Mouse (Mus musculus) neural tube, embryonic 13.5 days (tissue): Measurements from ENCODE around the gene Kcnj11. TPM values are rescaled to one million over a fixed set of nuclear protein-coding genes. Genes with fewer than 3 reads are reported as not detected.

Source experiments
- ATAC-seq: fragments of 200-750 bp; cut with Nextera tagmentation; 2 replicates; pipeline ENCODE4 v1.8.0; 2017; ENCODE audit warnings: low read depth, mild to moderate bottlenecking, moderate TSS enrichment, moderate library complexity
- H3K27ac ChIP-seq: fragments of 300-500 bp; sonication (generic); replicated peaks from 2 replicates; pipeline ENCODE4 v1.5.1; 2015; ENCODE audit warnings: moderate library complexity, mild to moderate bottlenecking, inconsistent platforms
- H3K27me3 ChIP-seq: fragments of 300-500 bp; sonication (generic); 2 replicates; pipeline ENCODE4 v1.6.1; 2015; ENCODE audit warnings: mild to moderate bottlenecking, inconsistent platforms
- H3K36me3 ChIP-seq: fragments of 300-500 bp; sonication (generic); 2 replicates; pipeline ENCODE4 v1.6.1; 2015; ENCODE audit warnings: mild to moderate bottlenecking, inconsistent platforms
- H3K4me1 ChIP-seq: fragments of 300-500 bp; sonication (generic); replicated peaks from 2 replicates; pipeline ENCODE4 v1.6.1; 2015; ENCODE audit warnings: inconsistent platforms
- H3K4me2 ChIP-seq: fragments of 300-500 bp; sonication (generic); 2 replicates; pipeline ENCODE4 v1.6.1; 2015; ENCODE audit warnings: inconsistent platforms, mild to moderate bottlenecking, moderate library complexity
- H3K4me3 ChIP-seq: fragments of 300-500 bp; sonication (generic); 2 replicates; pipeline ENCODE4 v1.5.1; 2015; ENCODE audit warnings: mild to moderate bottlenecking, inconsistent platforms
- H3K9ac ChIP-seq: fragments of 300-500 bp; sonication (generic); 2 replicates; pipeline ENCODE4 v1.6.1; 2015; ENCODE audit warnings: moderate library complexity, mild to moderate bottlenecking, inconsistent platforms
- H3K9me3 ChIP-seq: fragments of 300-500 bp; sonication (generic); 2 replicates; pipeline ENCODE4 v1.6.1; 2016; ENCODE audit warnings: inconsistent platforms
- WGBS: fragments of 180-500 bp; shearing (Covaris S2); methylation state at CpG from one replicate; pipeline ENCODE4 v1.1.7; 2015; 5-methylcytosine and 5-hydroxymethylcytosine counted together
- polyA plus RNA-seq: library from polyadenylated mRNA; unstranded; fragments of >200 nt; fragmentation: Nextera tagmentation; extraction: Ambion mirVana; gene quantifications from 2 replicates; pipeline ENCODE4 v1.2.1, GENCODE M21; 2015

Kcnj11 gene
- polyA plus RNA-seq, 1 experiment from 2014 or later, result 1.7 TPM

- no peak for ATAC-seq
- Histone ChIP-seq H3K4me1 (peaks cover 35% of the 10 kb centered on the region), H3K4me3 (no peak overlapping the region), H3K27me3 (0 out of 2 replicates have a peak, but pooled peaks cover 11% of the 10 kb centered on the region), H3K4me2 (no peak overlapping the region), H3K36me3 (no peaks in the 10 kb centered on the region), H3K27ac (no peak overlapping the region), H3K9me3 (peaks cover 5% of the 10 kb centered on the region; the same call in 1 of the 2 replicates), H3K9ac (no peak overlapping the region)
- WGBS, result 91% methylated on average over 11 of the region's 11 CpGs
These were observed 24.8 kb upstream of the Kcnj11 start for GRCm38 (mm10) chr7:46125340-46125739.

GRCm38 (mm10) chr7:46124460-46124859, 23.9 kb upstream of the Kcnj11 start:
- no peak overlapping the region for H3K4me3 ChIP-seq
- no peak for ATAC-seq
- H3K9ac ChIP-seq, result no peak overlapping the region
- H3K36me3 ChIP-seq, result no peaks in the 10 kb centered on the region
- H3K27me3 ChIP-seq, result 0 out of 2 replicates have a peak, but pooled peaks cover 5% of the 10 kb centered on the region
- H3K4me2 ChIP-seq, result no peak overlapping the region
- H3K4me1 ChIP-seq, result peaks cover 30% of the 10 kb centered on the region
- H3K9me3 ChIP-seq, result peaks cover 5% of the 10 kb centered on the region; the same call in 1 of the 2 replicates
- H3K27ac ChIP-seq, result no peak overlapping the region
- WGBS, result 75% methylated on average over 6 of the region's 6 CpGs

GRCm38 (mm10) chr7:46122964-46123363, 22.4 kb upstream of the Kcnj11 start:
- Histone ChIP-seq H3K36me3 (no peaks in the 10 kb centered on the region), H3K27ac (no peak overlapping the region), H3K4me2 (no peak overlapping the region), H3K9me3 (peaks cover 5% of the 10 kb centered on the region; the same call in 1 of the 2 replicates), H3K4me3 (no peak overlapping the region), H3K27me3 (0 out of 2 replicates have a peak, but pooled peaks cover 5% of the 10 kb centered on the region), H3K4me1 (peaks cover 17% of the 10 kb centered on the region), H3K9ac (no peak overlapping the region)
- no peak for ATAC-seq
- 52% methylated on average over 4 of the region's 4 CpGs for WGBS

- no peaks in the 10 kb centered on the region for H3K27me3 ChIP-seq
- 96% methylated on average over 16 of the region's 16 CpGs for WGBS
- no peak overlapping the region for H3K4me3 ChIP-seq
- no peak for ATAC-seq
- H3K36me3 ChIP-seq, result no peaks in the 10 kb centered on the region
- peaks cover 26% of the 10 kb centered on the region for H3K4me1 ChIP-seq
- no peak overlapping the region for H3K27ac ChIP-seq
- H3K9me3 ChIP-seq, result no peaks in the 10 kb centered on the region
- H3K4me2 ChIP-seq, result no peak overlapping the region
- H3K9ac ChIP-seq, result no peak overlapping the region
These were observed 16.5 kb upstream of the Kcnj11 start for GRCm38 (mm10) chr7:46117035-46117434.

- WGBS, result 75% methylated on average over 10 of the region's 10 CpGs
- no peak overlapping the region for H3K27ac ChIP-seq
- peaks cover 26% of the 10 kb centered on the region for H3K4me1 ChIP-seq
- H3K9me3 ChIP-seq, result no peaks in the 10 kb centered on the region
- H3K4me3 ChIP-seq, result no peak overlapping the region
- no peak overlapping the region for H3K9ac ChIP-seq
- no peak for ATAC-seq
- no peaks in the 10 kb centered on the region for H3K27me3 ChIP-seq
- no peak overlapping the region for H3K4me2 ChIP-seq
- H3K36me3 ChIP-seq, result no peaks in the 10 kb centered on the region
These were observed 15.6 kb upstream of the Kcnj11 start for GRCm38 (mm10) chr7:46116118-46116581.

- peak overlapping the region; percentile 31; the same call in 1 of the 2 replicates for H3K9ac ChIP-seq
- no peaks in the 10 kb centered on the region for H3K36me3 ChIP-seq
- no peaks in the 10 kb centered on the region for H3K27me3 ChIP-seq
- H3K4me3 ChIP-seq, result no peak overlapping the region
- 0 out of 2 replicates have a peak, but pooled peaks have one; percentile 20 for ATAC-seq
- no peaks in the 10 kb centered on the region for H3K9me3 ChIP-seq
- no peak overlapping the region for H3K4me2 ChIP-seq
- peak overlapping the region; percentile 38; the same call in 1 of the 2 replicates for H3K27ac ChIP-seq
- WGBS, result 48% methylated on average over 3 of the region's 3 CpGs
- H3K4me1 ChIP-seq, result peaks cover 26% of the 10 kb centered on the region
These were observed 12.9 kb upstream of the Kcnj11 start for GRCm38 (mm10) chr7:46113435-46113834.

- Histone ChIP-seq H3K27ac (no peak overlapping the region), H3K9ac (no peak overlapping the region), H3K36me3 (no peaks in the 10 kb centered on the region), H3K9me3 (no peaks in the 10 kb centered on the region), H3K4me3 (no peak overlapping the region), H3K27me3 (no peaks in the 10 kb centered on the region), H3K4me1 (peaks cover 26% of the 10 kb centered on the region), H3K4me2 (no peak overlapping the region)
- 75% methylated on average over 6 of the region's 6 CpGs for WGBS
- ATAC-seq, result no peak
These were observed 11.4 kb upstream of the Kcnj11 start for GRCm38 (mm10) chr7:46111938-46112337.

GRCm38 (mm10) chr7:46111212-46111817, 10.8 kb upstream of the Kcnj11 start:
- Histone ChIP-seq H3K27ac (no peak overlapping the region), H3K4me2 (no peak overlapping the region), H3K36me3 (no peaks in the 10 kb centered on the region), H3K27me3 (no peaks in the 10 kb centered on the region), H3K4me3 (no peak overlapping the region), H3K4me1 (peaks cover 26% of the 10 kb centered on the region), H3K9me3 (no peaks in the 10 kb centered on the region), H3K9ac (no peak overlapping the region)
- 75% methylated on average over 15 of the region's 15 CpGs for WGBS
- no peak for ATAC-seq

- no peak overlapping the region for H3K27ac ChIP-seq
- no peaks in the 10 kb centered on the region for H3K9me3 ChIP-seq
- no peak overlapping the region for H3K9ac ChIP-seq
- H3K36me3 ChIP-seq, result no peaks in the 10 kb centered on the region
- H3K4me2 ChIP-seq, result no peak overlapping the region
- no peaks in the 10 kb centered on the region for H3K27me3 ChIP-seq
- H3K4me3 ChIP-seq, result no peak overlapping the region
- no peak for ATAC-seq
- peaks cover 27% of the 10 kb centered on the region for H3K4me1 ChIP-seq
- 71% methylated on average over 3 of the region's 3 CpGs for WGBS
These were observed 9.5 kb upstream of the Kcnj11 start for GRCm38 (mm10) chr7:46110079-46110478.

GRCm38 (mm10) chr7:46105484-46105883, 4.9 kb upstream of the Kcnj11 start:
- H3K9ac ChIP-seq, result no peak overlapping the region
- WGBS, result 91% methylated on average over 7 of the region's 7 CpGs
- no peak for ATAC-seq

GRCm38 (mm10) chr7:46104256-46104915, 3.8 kb upstream of the Kcnj11 start:
- no peaks in the 10 kb centered on the region for H3K9me3 ChIP-seq
- H3K27me3 ChIP-seq, result 0 out of 2 replicates have a peak, but pooled peaks cover 4% of the 10 kb centered on the region
- 66% methylated on average over 27 of the region's 27 CpGs for WGBS
- H3K4me2 ChIP-seq, result no peak overlapping the region
- no peak for ATAC-seq
- no peak overlapping the region for H3K9ac ChIP-seq
- no peaks in the 10 kb centered on the region for H3K36me3 ChIP-seq
- H3K4me3 ChIP-seq, result no peak overlapping the region
- H3K27ac ChIP-seq, result peak overlapping the region; percentile 69
- peaks cover 29% of the 10 kb centered on the region for H3K4me1 ChIP-seq

More at GRCm38 (mm10) chr7:46105484-46105883, 4.9 kb upstream of the Kcnj11 start:
- H3K4me1 ChIP-seq, result peaks cover 24% of the 10 kb centered on the region
- H3K4me3 ChIP-seq, result no peak overlapping the region
- H3K4me2 ChIP-seq, result no peak overlapping the region
- no peaks in the 10 kb centered on the region for H3K27me3 ChIP-seq
- H3K27ac ChIP-seq, result no peak overlapping the region
- H3K9me3 ChIP-seq, result no peaks in the 10 kb centered on the region
- H3K36me3 ChIP-seq, result no peaks in the 10 kb centered on the region

GRCm38 (mm10) chr7:46103771-46104170, 3.2 kb upstream of the Kcnj11 start:
- ATAC-seq, result no peak
- Histone ChIP-seq H3K4me3 (no peak overlapping the region), H3K9me3 (no peaks in the 10 kb centered on the region), H3K36me3 (no peaks in the 10 kb centered on the region), H3K4me1 (peaks cover 29% of the 10 kb centered on the region), H3K27me3 (peaks cover 10% of the 10 kb centered on the region), H3K4me2 (no peak overlapping the region), H3K9ac (no peak overlapping the region), H3K27ac (peak overlapping the region; percentile 69)
- WGBS, result 92% methylated on average over 8 of the region's 8 CpGs
